Mouse (Mus musculus) myocyte (in vitro differentiated cells): Measurements from ENCODE around the gene Il22.

ENCODE experiments used
- MAX ChIP-seq: IDR thresholded peaks from one replicate; pipeline ENCODE4 v1.6.1; 2011; ENCODE audit warnings: low read depth, mild to moderate bottlenecking, control low read depth
- MYOD1 ChIP-seq, 3 experiments: IDR thresholded peaks; one replicate each; pipeline ENCODE4 v1.6.1; 2011; ENCODE audit warnings: control low read depth in 2 of 3, low read depth in 2 of 3, mild to moderate bottlenecking in 2 of 3, moderate library complexity in 1 of 3; ENCODE audit not compliant: insufficient read length in 2 of 3, control insufficient read depth in 1 of 3
- POLR2A ChIP-seq: IDR thresholded peaks from one replicate; pipeline ENCODE4 v1.6.1; 2011; ENCODE audit warnings: low read depth, mild to moderate bottlenecking, control low read depth, moderate library complexity; ENCODE audit not compliant: insufficient read length

DNA sequence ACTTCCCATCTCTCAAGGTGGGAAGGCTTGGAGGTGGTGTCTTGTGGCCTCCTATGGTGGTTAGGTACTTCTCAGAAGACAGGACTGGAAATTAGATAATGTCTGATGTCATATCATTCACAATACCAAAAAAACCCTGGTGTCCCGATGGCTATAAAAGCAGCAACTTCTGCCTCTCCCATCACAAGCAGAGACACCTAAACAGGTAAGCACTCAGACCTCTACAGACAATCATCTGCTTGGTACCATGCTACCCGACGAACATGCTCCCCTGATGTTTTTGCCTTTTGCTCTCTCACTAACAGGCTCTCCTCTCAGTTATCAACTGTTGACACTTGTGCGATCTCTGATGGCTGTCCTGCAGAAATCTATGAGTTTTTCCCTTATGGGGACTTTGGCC, at the start of gene Il22:
- no peak for TF ChIP-seq POLR2A
- no peak for TF ChIP-seq MYOD1 (IDR thresholded peaks at IDR 0.05; ENCODE audit: control insufficient read depth in 1 of 3, insufficient read length in 2 of 3, low read depth in 2 of 3)
- TF ChIP-seq MAX, result no peak
